Mouse (Mus musculus) lung, postnatal 25 days (tissue): ENCODE measurements at regions not wholly inside any gene's neighbourhood (a gene's known extent, or its start where the extent isn't known, plus 50 kb on each side); places are given as distances from the start of the nearest gene placed in this dataset.

ENCODE experiments used
- DNase-seq: peaks from one replicate; pipeline ENCODE4 v3.0.0; 2022; ENCODE audit warnings: low spot score

DNA sequence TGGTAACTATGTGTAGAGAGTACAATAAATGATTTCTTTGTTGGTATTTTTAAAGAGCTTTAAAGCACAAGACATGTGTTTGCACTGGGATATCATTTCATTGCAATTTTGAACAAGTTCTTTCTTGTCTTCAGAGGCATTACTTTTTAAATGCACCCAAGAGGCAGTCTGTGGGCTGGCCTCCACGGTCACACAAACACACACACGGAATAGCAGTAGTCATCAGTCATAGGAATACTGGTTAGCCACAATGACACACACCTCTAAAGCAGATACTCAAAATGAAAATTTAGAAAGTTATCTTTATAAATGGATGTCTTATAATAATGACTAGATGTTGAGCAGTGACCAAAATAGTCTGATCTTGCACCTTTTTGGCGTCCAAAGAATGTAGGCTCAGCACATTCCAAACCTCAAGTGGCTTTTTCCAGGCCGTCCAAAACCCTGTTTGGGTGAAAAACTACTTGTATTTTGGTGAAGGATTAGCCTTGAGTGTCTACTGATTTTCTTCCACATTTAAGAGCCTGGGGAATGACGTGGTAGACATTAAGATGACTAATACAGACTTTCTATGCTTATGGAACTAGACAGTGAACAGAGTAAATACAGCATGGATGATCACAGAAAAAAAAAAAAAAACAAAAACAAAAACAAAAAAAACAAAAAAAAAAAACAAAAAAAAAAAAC, 658.5 kb downstream of the Inhba start:
- no peak for DNase-seq

DNA sequence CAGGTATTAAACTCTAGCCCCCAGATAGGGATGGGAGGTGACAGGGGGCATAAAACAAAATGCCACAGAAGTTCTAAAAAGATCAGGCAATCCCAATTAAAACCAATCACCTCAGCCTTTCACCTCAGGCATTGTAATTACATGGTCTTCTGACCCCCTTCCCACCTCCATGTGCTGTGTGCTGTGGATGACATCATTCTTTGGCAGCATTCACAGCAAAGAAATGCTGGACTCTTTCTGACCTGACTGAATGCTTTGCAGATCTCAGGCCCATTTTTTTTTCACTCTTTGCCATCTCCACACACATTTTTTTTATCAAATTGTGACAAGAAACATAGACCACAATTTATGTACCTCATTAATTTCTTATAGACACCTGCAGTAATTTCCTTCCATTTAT, 659.1 kb downstream of the Inhba start:
- no peak for DNase-seq

DNA sequence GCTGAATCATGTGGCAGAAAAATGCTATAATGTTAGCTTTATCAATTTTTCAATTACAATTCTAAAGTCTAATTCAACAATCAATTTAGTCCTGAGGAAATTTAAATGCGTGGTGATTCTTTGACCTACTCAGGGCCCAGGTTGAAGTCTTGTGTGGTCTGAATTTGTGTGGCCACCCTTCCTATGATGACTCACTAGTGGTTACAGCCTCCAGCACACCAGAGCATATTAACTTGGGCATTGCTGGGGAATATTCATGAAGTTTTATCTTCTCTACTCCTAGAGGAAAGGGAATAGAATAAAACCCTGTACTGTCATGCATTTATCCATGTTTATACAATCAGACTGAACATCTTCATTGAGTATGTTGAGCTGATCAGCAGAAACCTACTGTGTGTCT, 665.2 kb downstream of the Inhba start:
- DNase-seq, result no peak

GRCm38 (mm10) chr13:16678246-16679024, 666.8 kb downstream of the Inhba start:
- no peak for DNase-seq

DNA sequence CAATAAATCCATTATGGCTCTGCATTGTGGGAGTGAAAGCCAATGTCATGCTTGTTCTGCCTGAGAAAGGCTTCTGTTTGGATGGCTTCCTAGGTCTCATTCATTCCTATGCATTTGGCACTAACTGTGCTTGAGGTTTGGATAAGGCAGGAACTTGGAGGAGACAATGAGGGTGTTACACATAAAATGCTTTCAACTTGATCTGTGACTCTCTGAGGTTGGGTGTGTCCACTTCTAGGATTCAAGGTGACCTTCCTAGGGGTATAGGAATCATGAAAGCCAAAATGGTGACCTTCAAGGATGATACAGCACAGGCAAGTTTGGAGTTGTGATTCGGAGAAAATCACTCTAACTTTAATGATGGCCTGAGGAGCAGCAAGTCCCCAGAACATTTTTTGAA, 682.5 kb downstream of the Inhba start:
- DNase-seq, result no peak

DNA sequence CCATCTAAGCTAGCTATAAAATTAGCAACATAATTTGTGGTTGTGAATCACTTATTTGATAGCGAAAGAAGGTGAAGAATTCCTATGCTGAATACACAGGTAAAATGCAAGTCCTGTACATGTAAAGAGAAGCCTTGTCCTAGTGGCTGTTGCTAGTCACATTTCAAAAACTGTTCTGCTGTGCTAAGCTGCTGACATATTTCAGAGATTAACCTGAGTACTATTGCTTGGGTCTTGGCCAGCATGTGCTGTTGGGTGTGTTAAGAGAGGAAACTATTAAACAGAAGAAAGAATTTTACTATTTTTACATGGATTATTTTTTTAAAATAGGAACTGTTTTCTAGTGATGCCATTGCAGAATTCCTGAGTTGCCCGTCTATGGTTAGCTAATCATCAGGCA, 689.3 kb downstream of the Inhba start:
- no peak for DNase-seq

GRCm38 (mm10) chr13:16702138-16702537, 690.5 kb downstream of the Inhba start:
- no peak for DNase-seq

DNA sequence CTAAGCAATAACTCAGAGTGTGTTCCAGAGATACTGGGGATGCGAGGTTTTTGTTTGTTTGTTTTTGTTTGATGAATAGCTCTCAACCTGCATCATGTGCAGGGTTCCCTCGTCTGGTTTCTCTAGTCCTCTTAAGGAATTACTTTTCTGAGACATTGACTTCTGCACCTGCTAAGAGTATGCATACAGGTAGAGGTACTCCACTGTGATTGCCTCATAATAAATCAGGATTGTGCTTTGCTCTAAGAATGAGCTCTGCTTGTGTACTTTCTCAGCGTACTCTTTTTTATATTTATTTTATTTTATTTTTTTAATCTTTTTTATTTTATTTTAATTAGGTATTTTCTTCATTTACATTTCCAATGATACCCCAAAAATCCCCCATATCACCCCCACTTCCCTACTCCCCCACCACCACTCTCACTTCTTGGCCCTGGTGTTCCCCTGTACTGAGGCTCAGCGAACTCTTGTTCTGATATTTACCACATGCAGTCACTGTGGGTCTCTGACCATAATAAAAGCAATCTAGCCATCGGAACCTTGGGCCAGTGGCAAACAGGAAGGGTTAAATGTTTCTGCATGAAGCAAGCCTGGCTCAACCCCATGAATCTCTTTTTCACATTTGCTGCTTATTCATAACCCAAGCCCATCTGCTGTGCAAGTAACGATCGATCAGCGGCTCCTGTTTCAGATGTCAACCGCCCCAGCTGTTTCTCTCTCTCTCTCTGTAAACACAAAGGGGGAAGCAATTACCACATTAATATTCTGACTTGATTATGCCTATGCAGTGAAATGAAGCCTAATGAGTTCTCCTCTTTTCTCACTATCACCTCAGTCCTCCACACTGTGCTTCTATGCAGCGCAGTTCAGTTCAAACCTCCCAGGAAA, 693.8 kb downstream of the Inhba start:
- no peak for DNase-seq

GRCm38 (mm10) chr13:16706105-16706442, 694.4 kb downstream of the Inhba start:
- no peak for DNase-seq

DNA sequence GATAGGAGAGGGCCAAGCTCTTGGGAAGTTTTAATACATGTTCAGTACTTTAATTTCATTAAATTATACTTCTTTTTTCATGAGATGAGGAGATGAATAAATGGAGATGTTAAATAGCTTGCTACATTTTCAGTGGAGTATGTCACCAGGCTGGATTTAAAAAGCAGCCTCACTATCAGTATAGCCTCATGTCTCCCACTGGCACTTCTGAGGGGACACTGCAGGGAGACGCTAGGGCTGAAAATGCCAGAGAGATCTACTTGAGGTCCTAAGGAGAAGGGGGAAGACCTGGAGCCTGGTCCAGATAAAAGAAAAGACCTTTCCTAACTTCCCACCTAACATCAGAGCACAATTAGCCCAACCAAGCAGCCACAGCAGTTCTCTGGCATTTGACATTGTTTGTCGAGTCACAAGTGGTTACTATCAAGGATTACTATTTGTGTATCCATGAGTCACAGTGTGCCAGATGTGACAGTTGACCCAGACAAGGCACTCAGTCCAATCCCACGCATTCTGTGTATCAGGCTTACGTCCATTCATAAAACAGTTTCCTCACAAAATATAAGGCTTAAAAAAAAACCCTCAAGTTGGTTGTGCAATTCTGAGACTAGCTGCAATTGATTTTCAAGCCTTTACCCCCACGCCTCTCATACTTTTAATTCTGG, 703.8 kb downstream of the Inhba start:
- DNase-seq, result peak; percentile 1

DNA sequence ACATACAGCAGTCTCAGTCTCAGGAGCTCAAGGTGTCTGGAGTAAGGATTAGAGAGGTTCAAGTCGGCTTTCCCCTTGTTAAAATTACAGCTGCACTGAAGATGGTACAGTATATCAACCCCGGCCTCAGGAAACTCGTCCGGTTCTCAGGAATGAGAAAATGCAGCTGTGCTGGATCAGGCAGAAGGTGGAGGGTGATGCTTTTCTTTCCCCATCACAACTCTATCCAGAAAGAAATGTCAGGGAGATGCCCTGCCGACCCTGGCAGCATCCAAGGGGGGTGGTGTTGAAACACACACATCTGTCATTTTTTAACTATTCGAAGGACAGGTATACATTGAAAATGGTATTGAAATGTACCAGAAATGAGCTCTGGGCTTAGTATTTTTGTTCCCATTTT, 704.7 kb downstream of the Inhba start:
- no peak for DNase-seq

DNA sequence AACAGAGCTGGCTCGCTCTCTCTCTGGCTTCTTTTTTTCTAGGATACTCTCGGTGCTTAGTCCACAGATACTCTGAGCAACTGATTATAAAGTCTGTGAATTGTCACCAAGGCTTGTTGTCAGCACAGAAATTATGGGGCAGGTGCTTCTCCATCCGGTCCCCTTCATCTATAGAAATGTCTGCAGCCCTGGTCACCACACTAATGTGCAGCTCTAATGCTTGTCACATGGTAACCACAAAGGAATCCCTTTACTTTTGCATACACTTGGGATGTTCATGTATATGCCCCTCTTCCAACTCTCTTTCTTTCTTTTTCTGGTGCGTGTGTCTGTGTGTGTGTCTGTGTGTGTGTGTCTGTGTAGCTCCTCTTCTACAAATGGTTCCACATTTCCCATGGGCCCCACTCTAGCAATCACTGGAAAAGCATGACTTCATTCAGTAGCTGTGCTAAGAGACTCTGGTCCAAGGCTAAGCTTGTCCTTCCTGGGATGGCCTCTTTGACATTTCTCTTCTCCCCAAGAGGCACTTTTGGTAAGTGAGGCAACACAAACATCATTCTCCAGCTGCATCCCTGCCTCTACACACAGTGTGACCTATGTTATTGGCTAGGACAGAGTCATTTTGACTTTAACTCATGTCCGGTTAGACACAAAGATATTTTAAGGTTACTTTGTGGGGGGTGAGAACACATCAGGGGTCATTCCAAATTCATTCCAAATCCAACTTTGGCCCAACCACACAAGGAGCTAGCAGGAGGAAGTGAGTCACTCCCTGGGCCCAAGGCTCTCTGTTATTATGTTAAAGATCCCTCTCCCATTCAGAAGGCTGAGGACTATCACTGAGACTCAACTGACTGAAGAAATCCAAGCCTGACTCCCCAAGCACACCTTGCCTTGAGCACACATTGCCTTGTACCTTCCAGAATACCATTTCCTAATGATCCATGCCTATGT, 705.4 kb downstream of the Inhba start:
- DNase-seq, result no peak

DNA sequence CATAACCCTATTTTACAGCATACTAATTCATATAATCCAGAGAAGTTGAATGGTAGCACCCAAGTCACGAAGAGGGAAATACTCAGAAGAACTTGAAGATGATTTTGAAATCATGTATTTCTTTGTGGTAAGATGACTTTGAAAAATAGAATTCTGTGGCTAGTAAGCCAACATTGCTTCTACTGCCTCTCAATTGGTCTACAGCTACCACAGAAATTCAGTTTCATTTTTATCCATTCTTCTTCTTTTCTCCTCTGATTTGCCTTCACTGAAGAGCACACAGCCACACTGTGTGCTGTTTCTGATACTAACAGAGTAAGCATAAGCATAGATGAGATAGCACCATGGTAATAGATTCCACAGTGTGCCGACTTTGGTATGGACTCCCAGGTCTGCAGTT, 708.4 kb downstream of the Inhba start:
- no peak for DNase-seq

- DNase-seq, result no peak
Measured at GRCm38 (mm10) chr13:16725350-16725749, 713.7 kb downstream of the Inhba start.

GRCm38 (mm10) chr13:16738313-16738712, 726.7 kb downstream of the Inhba start:
- DNase-seq, result no peak

DNA sequence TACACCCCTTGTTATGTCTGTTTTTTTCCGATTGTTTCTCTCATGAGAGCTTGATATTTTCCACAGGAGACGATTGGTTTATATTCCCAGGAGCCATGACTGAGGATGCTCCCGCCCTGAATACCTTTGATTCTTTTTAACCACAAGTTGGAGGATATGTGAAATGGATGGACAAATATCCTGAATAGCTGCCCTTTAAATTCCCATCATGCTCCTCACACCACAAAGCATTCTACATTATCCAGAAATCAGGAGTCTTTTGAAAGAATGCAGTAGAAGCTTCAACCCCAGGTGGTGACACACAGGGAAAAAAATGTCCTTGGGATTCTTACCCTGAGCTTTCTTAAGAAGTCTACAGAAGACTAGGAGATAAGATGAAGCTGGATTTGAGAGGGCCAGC, 727.9 kb downstream of the Inhba start:
- DNase-seq, result no peak

DNA sequence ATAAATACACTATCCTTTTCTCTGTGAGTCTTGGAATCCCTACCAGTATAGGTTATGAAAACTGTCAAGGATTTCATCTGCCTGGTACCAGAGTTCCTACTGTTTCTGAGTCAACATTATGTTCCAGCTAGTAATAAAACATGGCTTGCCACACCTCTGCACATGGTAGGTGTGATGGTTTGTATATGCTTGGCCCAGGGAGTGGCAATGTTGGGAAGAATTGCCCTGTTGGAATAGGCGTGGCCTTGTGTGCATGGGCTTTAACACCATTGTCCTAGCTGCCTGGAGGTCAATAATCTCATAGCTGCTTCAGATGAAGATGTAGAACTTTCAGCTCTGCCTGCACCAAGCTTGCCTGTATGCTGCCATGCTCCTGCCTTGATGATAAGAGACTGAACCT, 732.6 kb downstream of the Inhba start:
- DNase-seq, result no peak

DNA sequence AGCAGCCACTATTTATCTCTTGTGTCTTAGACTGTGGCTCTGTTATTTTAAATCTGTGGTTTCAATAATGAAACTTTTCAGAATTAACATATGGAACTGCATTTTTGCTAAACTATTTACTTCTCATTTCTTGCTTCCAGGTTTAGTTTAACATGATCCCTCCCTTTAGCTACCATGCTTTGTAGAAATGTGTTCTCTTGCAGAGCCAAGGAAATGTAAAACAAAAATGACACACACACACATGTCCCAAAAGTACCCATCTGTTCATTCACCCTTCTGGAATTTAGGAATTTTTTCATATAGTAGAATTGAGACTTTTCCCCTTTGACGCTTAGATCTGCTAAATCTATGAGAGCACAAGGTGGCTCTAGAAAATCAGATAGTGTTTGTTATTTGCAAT, 734.0 kb downstream of the Inhba start:
- no peak for DNase-seq

DNA sequence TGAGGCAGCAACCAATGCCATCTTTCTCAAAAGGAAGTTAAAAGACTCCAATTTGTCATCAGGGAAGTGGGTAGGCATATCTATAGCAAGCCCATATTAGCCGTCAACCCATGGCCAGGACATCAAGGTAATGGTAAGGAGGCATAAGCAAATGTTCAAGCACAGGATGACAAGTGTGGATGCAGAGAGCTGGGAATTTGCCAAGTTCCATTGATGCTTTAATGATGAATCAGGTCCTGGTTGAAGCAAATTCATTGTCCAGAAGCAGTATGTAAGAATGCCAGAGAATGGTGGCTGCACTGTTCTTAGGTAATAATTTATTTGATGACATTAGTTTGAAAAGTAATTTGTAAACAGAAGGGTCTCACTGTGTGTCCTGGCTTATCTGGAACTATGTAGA, 734.8 kb downstream of the Inhba start:
- no peak for DNase-seq

- no peak for DNase-seq
Measured at GRCm38 (mm10) chr13:16756264-16756663, 744.6 kb downstream of the Inhba start.

GRCm38 (mm10) chr13:16760045-16760444, 748.4 kb downstream of the Inhba start:
- no peak for DNase-seq
